Mouse (Mus musculus) spleen, adult 2 months (tissue): ENCODE results near the gene Hnrnph3. TPM values are rescaled to one million over a fixed set of nuclear protein-coding genes. Genes with fewer than 3 reads are reported as not detected.
"Not testable (repeated sequence)": the region's sequence is repeated elsewhere in the genome, so short reads cannot be mapped to it uniquely, and the experiment has no call there.

Experiments
- DNase-seq, 2 experiments: peaks; one replicate each; pipeline versions ENCODE4 v3.0.0 to v3.0.0-alpha.2; 2012 to 2021; ENCODE audit warnings: low spot score in 2 of 2, low read depth in 1 of 2
- H3K27ac ChIP-seq: fragments of 200-500 bp; 2 replicates; pipeline ENCODE4 v1.5.1; 2012; ENCODE audit warnings: low read length, inconsistent platforms; ENCODE audit not compliant: insufficient read depth
- H3K27me3 ChIP-seq: fragments of 200-500 bp; 2 replicates; pipeline ENCODE4 v1.6.1; 2012; ENCODE audit warnings: mild to moderate bottlenecking, moderate library complexity, low read length, inconsistent platforms; ENCODE audit not compliant: control insufficient read depth, insufficient read depth
- H3K36me3 ChIP-seq: fragments of 200-500 bp; 2 replicates; pipeline ENCODE4 v1.6.1; 2012; ENCODE audit warnings: mild to moderate bottlenecking, low read length, inconsistent platforms; ENCODE audit not compliant: control insufficient read depth, insufficient read depth
- H3K4me1 ChIP-seq: fragments of 200-500 bp; 2 replicates; pipeline ENCODE4 v1.6.1; 2011; ENCODE audit warnings: inconsistent platforms; ENCODE audit not compliant: control insufficient read depth, insufficient read depth, insufficient read length
- H3K4me3 ChIP-seq: fragments of 200-500 bp; 2 replicates; pipeline ENCODE4 v1.5.1; 2011; ENCODE audit warnings: mild to moderate bottlenecking, inconsistent platforms; ENCODE audit not compliant: insufficient read depth, insufficient read length; ENCODE audit errors: extremely low read depth
- CTCF ChIP-seq: fragments of 200-500 bp; IDR thresholded peaks from 2 replicates; pipeline ENCODE4 v1.5.1; 2011; ENCODE audit warnings: mild to moderate bottlenecking, inconsistent platforms; ENCODE audit not compliant: insufficient read depth, insufficient read length, insufficient replicate concordance; ENCODE audit errors: extremely low read depth
- POLR2A ChIP-seq: fragments of 200-500 bp; IDR thresholded peaks from 2 replicates; pipeline ENCODE4 v1.6.1; 2011; ENCODE audit warnings: low read depth, low read length, inconsistent platforms
- WGBS: fragments of 180-500 bp; shearing (Covaris S2); methylation state at CpG from one replicate; pipeline ENCODE4 v1.1.7; 2018; 5-methylcytosine and 5-hydroxymethylcytosine counted together
- polyA plus RNA-seq: library from polyadenylated mRNA; depleted of rRNA; stranded (reverse); fragments of >200 nt; gene quantifications from 2 replicates; pipeline ENCODE4 v1.2.3, GENCODE M21; 2012

The Hnrnph3 gene
- polyA plus RNA-seq, 1 experiment, result 11.2 TPM

DNA sequence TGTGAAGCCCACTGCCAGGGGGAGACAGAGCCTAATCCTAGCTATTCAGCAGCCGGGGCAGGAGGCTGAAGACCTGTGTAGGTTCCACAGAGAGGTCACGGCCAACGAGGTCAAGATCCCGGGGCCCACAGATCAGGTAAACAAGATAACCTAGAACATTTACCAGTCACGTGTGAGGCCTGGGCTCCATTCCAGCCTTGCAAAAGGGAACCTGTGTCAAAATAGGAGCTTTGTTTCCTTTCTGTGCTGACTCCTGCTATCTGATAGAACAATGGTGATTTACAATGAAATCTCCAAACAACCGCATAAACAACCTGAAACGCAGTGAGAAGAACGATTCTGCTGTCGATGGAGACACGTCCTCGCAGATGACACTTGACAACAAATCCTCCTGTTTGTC, 36.4 kb upstream of the Hnrnph3 start:
- 56% methylated on average over 11 of the region's 11 CpGs for WGBS
- H3K27ac ChIP-seq, result no peak overlapping the region

DNA sequence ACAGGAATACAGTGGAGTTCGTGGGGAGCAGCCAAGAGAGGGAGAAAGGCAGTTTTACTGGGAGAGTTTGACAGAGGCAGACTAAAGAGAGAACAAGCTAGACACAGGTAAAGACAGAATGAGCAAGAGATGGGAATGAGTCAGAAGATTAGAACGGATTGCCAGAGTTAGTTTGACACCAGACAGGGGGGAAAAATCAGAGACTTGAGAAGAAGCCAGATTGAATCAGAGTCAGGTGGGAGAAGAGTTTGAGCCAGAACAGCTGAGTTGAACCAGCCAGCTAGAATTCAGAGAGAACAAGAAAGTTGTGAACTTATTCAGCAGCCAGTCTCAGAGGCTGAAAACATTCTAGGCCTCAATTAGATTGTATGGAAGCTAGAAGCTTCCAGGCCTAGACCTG, 35.8 kb upstream of the Hnrnph3 start, which contains the start of gene Pbld1:
TSS of gene Pbld1 (plus strand) at position 301 of the 400 bp plus-strand sequence.
- no peaks in the 10 kb centered on the region for H3K27me3 ChIP-seq
- 90% methylated on average over 2 of the region's 2 CpGs for WGBS
- H3K4me1 ChIP-seq, result no peaks in the 10 kb centered on the region
- no peak for DNase-seq
- TF ChIP-seq POLR2A (no peak), CTCF (no peak)
- H3K27ac ChIP-seq, result no peak within 1 kb of the TSS
- no peaks in the 10 kb centered on the region for H3K36me3 ChIP-seq
- H3K4me3 ChIP-seq, result no peak within 1 kb of the TSS

More for the DNA sequence above, 36.4 kb upstream of the Hnrnph3 start:
- H3K4me1 ChIP-seq, result no peaks in the 10 kb centered on the region
- no peak for DNase-seq
- no peaks in the 10 kb centered on the region for H3K36me3 ChIP-seq
- H3K27me3 ChIP-seq, result no peaks in the 10 kb centered on the region
- TF ChIP-seq CTCF, result no peak
- no peak for TF ChIP-seq POLR2A
- H3K4me3 ChIP-seq, result no peak overlapping the region

DNA sequence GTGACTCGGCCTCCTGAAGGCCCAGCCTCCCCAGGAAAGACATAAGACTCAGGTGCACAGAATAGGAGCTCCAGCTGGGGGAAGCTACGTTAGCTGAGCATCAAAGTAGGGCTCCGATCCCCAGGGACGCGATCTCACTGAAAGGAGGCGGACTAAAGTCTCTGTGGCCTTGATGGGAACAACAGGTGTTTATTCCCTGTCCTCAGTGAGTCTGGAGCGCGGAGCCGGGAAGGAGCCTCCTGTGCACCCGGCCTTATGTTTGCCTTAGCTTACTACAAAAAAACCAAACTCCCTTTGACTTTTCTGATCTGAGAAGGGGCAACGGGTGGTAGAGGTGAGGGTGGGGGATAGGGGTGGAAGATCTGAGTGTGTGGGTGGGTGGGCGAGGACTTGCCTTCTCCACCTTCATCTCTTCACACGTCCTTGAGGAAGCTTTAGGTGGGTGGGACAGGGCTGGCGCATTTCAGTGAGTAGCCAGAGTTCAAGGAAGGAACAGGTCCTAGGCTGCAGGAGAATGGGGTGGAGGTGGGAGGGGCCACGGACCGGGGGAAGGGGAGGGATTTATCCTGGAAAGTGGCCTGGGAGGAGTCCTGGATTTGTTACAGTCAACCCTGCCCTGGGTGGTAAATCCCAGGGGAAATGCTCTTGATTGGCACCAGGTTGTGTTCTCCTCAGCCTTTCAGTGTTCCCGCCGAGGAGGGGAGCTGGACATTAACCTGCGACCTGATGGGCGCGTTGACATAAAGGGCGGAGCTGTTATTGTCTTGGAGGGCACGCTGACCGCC, 33.1 kb upstream of the Hnrnph3 start:
- WGBS, result 76% methylated on average over 24 of the region's 24 CpGs
- Histone ChIP-seq H3K4me3 (no peak overlapping the region), H3K4me1 (no peaks in the 10 kb centered on the region), H3K27me3 (no peaks in the 10 kb centered on the region), H3K27ac (no peak overlapping the region), H3K36me3 (no peaks in the 10 kb centered on the region)
- TF ChIP-seq POLR2A (no peak), CTCF (no peak)
- no peak for DNase-seq

DNA sequence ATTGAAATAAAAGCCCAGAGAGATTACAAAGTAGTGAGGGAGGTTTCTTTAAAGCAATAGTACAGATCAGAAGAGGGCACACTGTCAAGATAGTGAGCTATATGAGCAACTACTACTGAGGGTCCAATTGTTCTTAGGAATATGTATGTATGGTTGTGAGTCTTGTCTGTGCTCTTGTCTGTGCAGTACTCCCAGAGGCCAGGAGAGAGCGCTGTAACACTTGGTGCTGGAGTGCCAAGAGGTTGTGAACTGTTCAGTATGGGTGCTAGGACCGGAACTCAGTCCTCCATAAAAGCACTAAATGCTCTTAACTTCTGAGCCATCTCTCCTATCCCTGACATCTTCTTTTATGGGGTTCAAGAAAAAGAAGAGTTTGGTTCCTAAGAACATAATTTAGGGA, 30.6 kb upstream of the Hnrnph3 start:
- Histone ChIP-seq H3K27me3 (no peaks in the 10 kb centered on the region), H3K4me3 (no peak overlapping the region), H3K27ac (no peak overlapping the region), H3K36me3 (no peaks in the 10 kb centered on the region), H3K4me1 (no peaks in the 10 kb centered on the region)
- DNase-seq, result no peak
- TF ChIP-seq POLR2A (no peak), CTCF (no peak)
- 84% methylated on average over 2 of the region's 2 CpGs for WGBS

DNA sequence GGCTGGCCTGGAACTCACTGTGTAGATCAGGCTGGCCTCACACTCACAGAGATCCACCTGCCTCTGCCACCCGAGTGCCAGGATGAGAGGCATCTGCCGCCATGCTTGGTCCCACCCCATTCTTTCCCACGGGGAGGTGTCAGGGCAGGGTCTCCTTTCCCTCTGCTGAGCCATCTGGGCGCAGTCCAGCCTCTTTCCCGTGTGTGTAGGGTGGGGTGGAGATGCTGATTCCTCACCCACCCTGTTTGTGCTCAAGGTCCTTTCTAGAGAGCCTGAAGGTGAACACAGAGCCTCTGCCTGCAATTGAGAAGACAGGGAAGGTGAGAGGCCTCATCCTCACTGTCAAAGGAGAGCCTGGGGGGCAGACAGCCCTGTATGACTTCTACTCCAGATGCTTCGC, 30.1 kb upstream of the Hnrnph3 start:
- not testable (repeated sequence) for DNase-seq, H3K4me3 ChIP-seq, H3K27me3 ChIP-seq, H3K4me1 ChIP-seq, H3K36me3 ChIP-seq, H3K27ac ChIP-seq
- WGBS, result 81% methylated on average over 6 of the region's 6 CpGs

DNA sequence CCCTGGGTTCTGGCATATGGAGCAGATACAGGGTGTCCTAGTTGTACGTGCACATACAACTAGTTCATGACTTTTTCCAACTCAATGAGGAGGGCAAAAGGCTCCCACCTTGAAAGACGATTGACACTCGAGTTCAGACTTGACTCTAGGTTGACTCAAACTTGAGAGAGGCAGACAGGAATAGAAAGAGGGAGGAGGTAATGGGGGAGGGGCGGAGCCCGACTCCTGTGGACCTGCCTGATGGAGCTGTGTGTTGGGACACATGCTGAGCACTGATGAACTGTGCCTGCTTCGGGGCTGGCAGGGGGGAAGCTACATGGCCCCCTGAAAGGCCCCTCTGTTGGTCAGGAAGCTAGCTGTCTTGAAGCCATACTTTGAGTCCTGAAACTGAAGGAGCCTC, 29.0 kb upstream of the Hnrnph3 start:
- WGBS, result 61% methylated on average over 6 of the region's 6 CpGs
- TF ChIP-seq CTCF (no peak), POLR2A (no peak)
- no peak overlapping the region for H3K4me3 ChIP-seq
- no peak for DNase-seq
- H3K36me3 ChIP-seq, result no peaks in the 10 kb centered on the region
- no peaks in the 10 kb centered on the region for H3K4me1 ChIP-seq
- H3K27me3 ChIP-seq, result no peaks in the 10 kb centered on the region
- no peak overlapping the region for H3K27ac ChIP-seq

DNA sequence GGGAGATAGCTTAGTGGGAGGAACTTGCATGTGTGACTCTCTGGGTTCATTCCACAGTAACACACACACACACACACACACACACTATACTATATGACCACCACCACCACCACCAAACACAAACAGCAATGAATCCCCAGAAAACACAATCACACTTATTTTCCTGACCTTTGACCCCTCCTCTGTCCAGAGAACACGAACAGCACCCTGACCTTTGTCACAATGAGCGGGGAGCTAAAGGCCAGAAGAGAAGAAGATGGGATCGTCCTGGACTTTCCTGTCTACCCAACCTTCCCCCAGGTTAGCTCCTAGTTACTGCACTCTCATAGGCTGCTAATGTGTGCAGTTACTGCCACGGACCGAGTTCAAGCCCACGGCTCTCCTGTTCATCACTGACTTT, 28.0 kb upstream of the Hnrnph3 start:
- Histone ChIP-seq H3K27ac (no peak overlapping the region), H3K27me3 (no peaks in the 10 kb centered on the region), H3K4me1 (no peaks in the 10 kb centered on the region), H3K4me3 (no peak overlapping the region), H3K36me3 (no peaks in the 10 kb centered on the region)
- TF ChIP-seq CTCF (no peak), POLR2A (no peak)
- no peak for DNase-seq
- 87% methylated on average over 6 of the region's 6 CpGs for WGBS
